In the genomic region with DNA sequence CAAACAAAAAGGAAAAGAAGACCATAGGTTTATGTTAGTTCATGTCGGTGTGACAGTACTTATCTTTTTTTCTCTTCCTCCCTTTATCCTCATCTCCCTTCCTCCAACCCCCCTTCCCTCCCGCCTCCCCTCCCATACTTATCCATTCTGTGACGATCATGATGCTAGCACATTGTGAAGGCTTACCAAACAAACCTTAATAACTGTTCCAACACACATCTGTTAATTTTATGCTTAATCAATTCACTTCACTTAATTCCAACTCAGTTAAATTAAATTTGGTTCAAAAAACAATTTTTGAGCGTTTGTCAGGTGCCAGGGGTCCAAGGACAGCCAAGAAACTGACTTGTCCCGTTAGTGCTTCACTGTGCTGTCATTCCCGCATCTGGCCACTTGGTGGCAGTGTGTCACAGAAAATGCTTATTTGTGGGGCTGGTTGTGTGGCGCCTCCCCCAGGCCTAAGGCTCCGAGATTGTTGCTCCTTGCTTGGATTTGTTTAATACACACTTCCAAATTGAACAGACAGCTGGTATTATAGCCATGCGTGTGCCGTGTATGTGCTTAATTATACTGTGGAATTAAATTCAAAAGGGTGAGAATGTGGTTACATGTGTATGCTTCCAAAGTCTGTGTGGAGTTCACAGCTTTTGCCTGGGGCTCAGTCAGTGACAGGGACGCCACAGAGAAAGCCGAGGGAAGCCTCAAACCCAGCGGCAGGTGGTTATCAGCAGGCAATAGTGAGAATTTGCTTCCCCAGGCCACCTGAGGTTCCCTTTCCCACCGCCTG, we compare ENCODE assay signal across 8 mouse cellular contexts.
A peak's percentile ranks its signal among the peaks of the same experiment; 100 is the strongest.
DNase-seq lines count a peak whose midpoint lies in the region; ATAC-seq and TF ChIP-seq lines count a peak whose summit lies in the region.

No protein-coding gene starts in this region.

- TF ChIP-seq CTCF in Patski (IDR thresholded peaks at IDR 0.05), result peak; percentile 98

- H3K36me3 ChIP-seq in hindbrain, embryonic 13.5 days, result no peaks in the 10 kb centered on the region

- H3K4me3 ChIP-seq in hindbrain, embryonic 13.5 days, result no peak overlapping the region

- H3K9me3 ChIP-seq in hindbrain, embryonic 13.5 days, result no peaks in the 10 kb centered on the region

- WGBS in hindbrain, embryonic 13.5 days, result 15% methylated on average over 14 of the region's 14 CpGs

- POLR2A ChIA-PET in Patski (lab: Charles Lee), result no interaction called here

- CTCF ChIA-PET in Patski (lab: Charles Lee), result interaction anchor here (1.0 kb wide), 1 partner anchor 199 kb away, joined by 3 read pairs; no protein-coding TSS in a partner anchor

- no peaks in the 10 kb centered on the region for H3K27me3 ChIP-seq in Patski
- no peaks in the 10 kb centered on the region for H3K27me3 ChIP-seq in hindbrain, embryonic 13.5 days

- DNase-seq in Patski (ENCODE audit: low read depth, low spot score), result peak; percentile 4
- DNase-seq in cerebellum, postnatal 14 days, result peak; percentile 92 to 94
- DNase-seq in frontal cortex, postnatal 14 days (ENCODE audit: low spot score in 2 of 2), result peak; percentile 68 to 89
- peak; percentile 85 to 90 for DNase-seq in layer of hippocampus, postnatal 14 days (ENCODE audit: low spot score in 2 of 2)
- peak; percentile 90 for DNase-seq in lung, postnatal 10 days
- peak; percentile 81 for DNase-seq in ovary, postnatal 36 days (ENCODE audit: low spot score)
- peak; percentile 91 for DNase-seq in thymus, postnatal 14 days

- H3K27ac ChIP-seq in hindbrain, embryonic 13.5 days, result peak overlapping the region; percentile 67

- peaks cover 18% of the 10 kb centered on the region for H3K4me1 ChIP-seq in hindbrain, embryonic 13.5 days (replicated peaks)

- ATAC-seq in Patski, result peak; percentile 80
- ATAC-seq in hindbrain, embryonic 13.5 days (ENCODE audit: low FRiP score), result peak; percentile 78

- H3K4me2 ChIP-seq in hindbrain, embryonic 13.5 days, result peak overlapping the region; percentile 39

- in situ Hi-C loops in Patski (cut with MboI; ENCODE audit: low pct_unique_long_range_greater_than_20kb), result no loop called here

- peak overlapping the region; percentile 49 for H3K9ac ChIP-seq in hindbrain, embryonic 13.5 days

Comparison
In these comparisons a context has a peak if more than half of its experiments do, and no peak if none do; other contexts are left out.
1. DNase-seq: peak in every context shown above with its lines; median percentile 93 in cerebellum, postnatal 14 days; 91 in thymus, postnatal 14 days; 90 in lung, postnatal 10 days; 88 in layer of hippocampus, postnatal 14 days; 81 in ovary, postnatal 36 days; 78 in frontal cortex, postnatal 14 days; 4 in Patski.